Mouse (Mus musculus) lung, postnatal 0 days (tissue): ENCODE measurements around the gene Hmox1.

Experiments
- CTCF ChIP-seq: IDR thresholded peaks from 2 replicates; pipeline ENCODE4 v1.5.1; 2016; ENCODE audit warnings: antibody characterized with exemption, mild to moderate bottlenecking
- EP300 ChIP-seq: IDR thresholded peaks from 2 replicates; pipeline ENCODE4 v1.6.1; 2016; ENCODE audit warnings: antibody characterized with exemption, mild to moderate bottlenecking, control low read depth

GRCm38 (mm10) chr8:75060815-75061214 lies 32.6 kb upstream of the Hmox1 start:
- TF ChIP-seq EP300 (no peak), CTCF (no peak)
